Mouse (Mus musculus) brain, embryonic 14.5 days (tissue): ENCODE data around the gene Muc3a.

Experiments used
- CTCF ChIP-seq: fragments of 200-500 bp; IDR thresholded peaks from 2 replicates; pipeline ENCODE4 v1.5.1; 2012; ENCODE audit warnings: inconsistent platforms, mild to moderate bottlenecking, moderate library complexity, borderline replicate concordance; ENCODE audit not compliant: insufficient read depth, insufficient read length; ENCODE audit errors: extremely low read depth
- POLR2A ChIP-seq: fragments of 200-500 bp; IDR thresholded peaks from 2 replicates; pipeline ENCODE4 v1.6.1; 2012; ENCODE audit warnings: mild to moderate bottlenecking, inconsistent platforms, borderline replicate concordance; ENCODE audit not compliant: poor library complexity, insufficient read depth, insufficient read length, severe bottlenecking; ENCODE audit errors: extremely low read depth

- TF ChIP-seq CTCF, result no peak
- no peak for TF ChIP-seq POLR2A
These were observed 38.2 kb downstream of the Muc3a start for GRCm38 (mm10) chr5:137173967-137174366.
